Mouse (Mus musculus): ENCODE results near the gene 2010315B03Rik. TPM values are rescaled to one million over a fixed set of nuclear protein-coding genes. Genes with fewer than 3 reads are reported as not detected.

2010315B03Rik gene
- total and polyA plus RNA-seq, 3 experiments = 2.0 to 204 (median 4.2) TPM

DNA sequence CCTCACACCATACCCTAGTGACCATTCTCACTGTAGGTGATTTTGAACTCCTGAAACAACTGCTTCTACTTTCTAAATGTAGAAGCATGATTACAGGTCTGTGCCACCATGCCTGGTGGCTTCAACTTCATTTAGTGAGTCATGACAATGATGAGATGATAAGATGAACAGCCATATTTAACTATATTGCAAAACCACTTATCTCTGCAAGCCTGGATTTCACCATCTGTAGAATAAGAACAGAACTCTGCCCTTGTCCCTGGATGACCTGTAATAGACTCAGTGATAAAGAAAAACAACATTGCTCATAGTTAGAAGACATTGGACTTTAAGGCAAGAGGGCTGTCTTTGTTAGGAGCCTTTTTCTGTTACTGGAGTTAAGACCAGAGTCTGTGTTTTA is 24.2 kb downstream of the 2010315B03Rik start (continued):
- TF ChIP-seq MXI1 (IDR thresholded peaks at IDR 0.05; ENCODE audit: low read depth, low read length) (no peak), POLR2A (IDR thresholded peaks at IDR 0.05; ENCODE audit: control insufficient read depth in 1 of 2, insufficient read depth in 1 of 2, low read depth in 1 of 2, low read length in 2 of 2, poor library complexity in 1 of 2) (no peak), GATA1 (IDR thresholded peaks at IDR 0.05; ENCODE audit: low read depth, low read length) (peak; percentile 83), CTCF (IDR thresholded peaks at IDR 0.05 in 2 of 3, conservative IDR thresholded peaks at IDR 0.05 in 1 of 3; ENCODE audit: control insufficient read depth in 1 of 3, insufficient read depth in 1 of 3, low read depth in 2 of 3, low read length in 3 of 3, poor library complexity in 1 of 3, severe bottlenecking in 1 of 3) (no peak), ZMIZ1 (IDR thresholded peaks at IDR 0.05; ENCODE audit: low read depth, low read length) (no peak), NRF1 (IDR thresholded peaks at IDR 0.05; ENCODE audit: insufficient read depth, low read depth, low read length, poor library complexity, severe bottlenecking) (no peak), RAD21 (IDR thresholded peaks at IDR 0.05; ENCODE audit: low read depth, low read length) (no peak), MAX (IDR thresholded peaks at IDR 0.05; ENCODE audit: low read length) (0 out of 2 replicates have a peak, but pooled peaks have one; percentile 29), POLR2AphosphoS5 (IDR thresholded peaks at IDR 0.05; ENCODE audit: borderline replicate concordance, low read depth, low read length) (no peak), KAT2A (conservative IDR thresholded peaks at IDR 0.05; ENCODE audit: low read depth, low read length) (no peak), GABPA (IDR thresholded peaks at IDR 0.05; ENCODE audit: low read depth, low read length) (no peak), USF2 (IDR thresholded peaks at IDR 0.05; ENCODE audit: borderline replicate concordance in 1 of 2, insufficient read depth in 1 of 2, low read depth in 1 of 2, low read length in 2 of 2) (no peak), MAZ (IDR thresholded peaks at IDR 0.05; ENCODE audit: low read depth, low read length) (no peak), EP300 (IDR thresholded peaks at IDR 0.05; ENCODE audit: low read depth in 1 of 2, low read length in 2 of 2) (peak; percentile 84 to 85)

DNA sequence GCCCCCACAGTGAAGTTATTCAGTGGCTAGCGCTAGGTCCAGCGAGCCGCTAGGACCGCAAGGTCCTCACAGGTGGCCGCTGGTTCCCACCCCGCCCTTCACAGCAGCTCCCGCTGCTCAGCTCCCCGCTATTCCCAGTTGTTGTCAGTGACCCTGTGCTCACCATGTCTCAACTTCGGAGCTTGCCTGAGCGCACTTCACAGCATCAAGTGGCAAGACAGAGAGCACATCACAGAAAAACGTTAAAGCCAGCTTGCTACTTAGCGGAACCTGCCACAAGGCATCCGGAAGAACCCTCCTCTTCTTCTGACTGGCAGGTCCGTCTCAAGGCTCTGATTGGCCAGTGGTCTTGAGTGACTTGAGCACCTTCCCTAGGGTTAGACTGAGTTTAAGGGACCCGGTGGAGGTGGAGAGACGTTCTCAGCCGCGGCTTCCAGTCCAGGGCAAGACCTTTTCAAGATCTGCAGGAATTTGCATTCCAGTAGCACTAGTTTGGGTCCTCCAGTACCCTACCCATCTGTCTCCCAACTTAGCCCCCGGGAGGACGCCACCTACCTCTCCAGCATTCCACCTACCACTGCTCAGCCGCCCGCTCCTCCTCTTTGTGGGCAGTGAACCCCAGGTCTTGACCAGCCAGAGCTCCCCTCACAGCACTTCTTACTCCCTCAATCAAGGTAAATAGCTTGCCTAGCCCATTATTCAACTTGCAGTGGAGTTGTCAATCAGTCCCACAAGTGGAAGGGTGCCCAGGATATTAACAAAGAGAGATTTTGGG is 30.4 kb downstream of the 2010315B03Rik start:
- Histone ChIP-seq H3K4me1 (ENCODE audit: control insufficient read depth in 1 of 2, insufficient read depth in 2 of 2, low read length in 2 of 2) (peaks cover 7 to 26% of the 10 kb centered on the region in 2 experiments), H3K27ac (ENCODE audit: control insufficient read depth, low read depth, low read length) (peak overlapping the region; percentile 87), H3K36me3 (ENCODE audit: control insufficient read depth in 1 of 2, insufficient read depth in 2 of 2, low read length in 2 of 2) (peaks cover 0 to 23% of the 10 kb centered on the region in 2 experiments; a peak in 2 of 4 replicates), H3K27me3 (ENCODE audit: control insufficient read depth in 1 of 2, insufficient read depth in 2 of 2, low read length in 2 of 2) (no peaks in the 10 kb centered on the region), H3K9ac (ENCODE audit: control insufficient read depth, low read depth, low read length, poor library complexity, severe bottlenecking) (peak overlapping the region; percentile 74), H3K9me3 (replicated peaks; ENCODE audit: insufficient read depth, low read length) (no peaks in the 10 kb centered on the region), H3K79me2 (ENCODE audit: control insufficient read depth, insufficient read depth, low read length, poor library complexity) (peaks cover 21% of the 10 kb centered on the region), H3K4me3 (ENCODE audit: control insufficient read depth in 1 of 2, insufficient read depth in 1 of 2, low read depth in 2 of 2, low read length in 2 of 2) (peak overlapping the region; percentile 83 to 84)
- peak; percentile 97 for DNase-seq (ENCODE audit: low read depth, low spot score)
- no peak for TF ChIP-seq E2F4 (IDR thresholded peaks at IDR 0.05; ENCODE audit: borderline replicate concordance, low read depth, low read length)
- no peak for TF ChIP-seq POLR2AphosphoS5 (IDR thresholded peaks at IDR 0.05; ENCODE audit: borderline replicate concordance, low read depth, low read length)
- no peak for TF ChIP-seq ZKSCAN1 (IDR thresholded peaks at IDR 0.05; ENCODE audit: low read depth, low read length)
- no peak for TF ChIP-seq UBTF (IDR thresholded peaks at IDR 0.05; ENCODE audit: borderline replicate concordance, insufficient read depth, low read depth, low read length)
- no peak for TF ChIP-seq GATA1 (IDR thresholded peaks at IDR 0.05; ENCODE audit: low read depth, low read length)
- peak; percentile 88 for TF ChIP-seq TBP (IDR thresholded peaks at IDR 0.05; ENCODE audit: low read depth, low read length)
- TF ChIP-seq TAL1 (IDR thresholded peaks at IDR 0.05; ENCODE audit: low read length) = no peak
- TF ChIP-seq TCF12 (IDR thresholded peaks at IDR 0.05; ENCODE audit: low read depth, low read length) = no peak; the same call in none of the 2 replicates
- peak; percentile 34; the same call in 1 of the 2 replicates for TF ChIP-seq MAX (IDR thresholded peaks at IDR 0.05; ENCODE audit: low read length)
- TF ChIP-seq ZNF384 (IDR thresholded peaks at IDR 0.05; ENCODE audit: low read depth, low read length) = no peak
- no peak for TF ChIP-seq USF2 (IDR thresholded peaks at IDR 0.05; ENCODE audit: borderline replicate concordance in 1 of 2, insufficient read depth in 1 of 2, low read depth in 1 of 2, low read length in 2 of 2)
- TF ChIP-seq MYB (IDR thresholded peaks at IDR 0.05; ENCODE audit: low read depth, low read length) = peak; percentile 33; the same call in 1 of the 2 replicates
- TF ChIP-seq RAD21 (IDR thresholded peaks at IDR 0.05; ENCODE audit: low read depth, low read length) = no peak
- TF ChIP-seq BHLHE40 (IDR thresholded peaks at IDR 0.05; ENCODE audit: borderline replicate concordance, low read depth, low read length) = no peak
- no peak; the same call in 1 of the 2 replicates for TF ChIP-seq KAT2A (conservative IDR thresholded peaks at IDR 0.05; ENCODE audit: low read depth, low read length)
- TF ChIP-seq MAFK (IDR thresholded peaks at IDR 0.05; ENCODE audit: borderline replicate concordance, low read depth, low read length) = peak; percentile 35; the same call in 1 of the 2 replicates
- peak; percentile 37 to 86; a peak in 3 of 4 replicates for TF ChIP-seq POLR2A (IDR thresholded peaks at IDR 0.05; ENCODE audit: control insufficient read depth in 1 of 2, insufficient read depth in 1 of 2, low read depth in 1 of 2, low read length in 2 of 2, poor library complexity in 1 of 2)
- no peak for TF ChIP-seq MYC (IDR thresholded peaks at IDR 0.05; ENCODE audit: low read depth, low read length)
- no peak for TF ChIP-seq EP300 (IDR thresholded peaks at IDR 0.05; ENCODE audit: low read depth in 1 of 2, low read length in 2 of 2)
- no peak for TF ChIP-seq CTCF (IDR thresholded peaks at IDR 0.05 in 2 of 3, conservative IDR thresholded peaks at IDR 0.05 in 1 of 3; ENCODE audit: control insufficient read depth in 1 of 3, insufficient read depth in 1 of 3, low read depth in 2 of 3, low read length in 3 of 3, poor library complexity in 1 of 3, severe bottlenecking in 1 of 3)
- TF ChIP-seq USF1 (IDR thresholded peaks at IDR 0.05; ENCODE audit: low read depth, low read length) = 0 out of 2 replicates have a peak, but pooled peaks have one; percentile 13
- no peak for TF ChIP-seq JUND (IDR thresholded peaks at IDR 0.05; ENCODE audit: low read depth, low read length)
- TF ChIP-seq NELFE (IDR thresholded peaks at IDR 0.05; ENCODE audit: low read depth, low read length) = peak; percentile 87
- peak; percentile 84 for TF ChIP-seq POLR2AphosphoS2 (IDR thresholded peaks at IDR 0.05; ENCODE audit: low read length)
- peak; percentile 65 for TF ChIP-seq CHD2 (IDR thresholded peaks at IDR 0.05; ENCODE audit: low read length)
- no peak for TF ChIP-seq MAZ (IDR thresholded peaks at IDR 0.05; ENCODE audit: low read depth, low read length)

All from MEL (cell line).